Mouse (Mus musculus) megakaryocyte, adult 5-6 weeks (primary cell): ENCODE data around the gene Abcg8. TPM values are rescaled to one million over a fixed set of nuclear protein-coding genes. Genes with fewer than 3 reads are reported as not detected.

Experiments
- ATAC-seq: 2 replicates; pipeline ENCODE4 v1.8.0; 2016; ENCODE audit warnings: mild to moderate bottlenecking, inconsistent platforms; ENCODE audit not compliant: poor library complexity, severe bottlenecking
- total RNA-seq, 2 experiments: library from RNA; stranded (forward) in 1 of 2; stranded (reverse) in 1 of 2; fragments of 153-499, 151-499 nt in 1 of 2; fragments of 221-1000, 200-1000 nt in 1 of 2; gene quantifications; 2 replicates each; pipeline versions ENCODE4 v1.2.3 to v1.2.4; 2015 to 2017

The Abcg8 gene
- total RNA-seq, 2 experiments from 2014 or later, result not detected

GRCm38 (mm10) chr17:84657782-84658181 is 18.3 kb upstream of the Abcg8 start:
- no peak for ATAC-seq

- ATAC-seq, result no peak
Measured at GRCm38 (mm10) chr17:84658195-84658594, 17.9 kb upstream of the Abcg8 start.

DNA sequence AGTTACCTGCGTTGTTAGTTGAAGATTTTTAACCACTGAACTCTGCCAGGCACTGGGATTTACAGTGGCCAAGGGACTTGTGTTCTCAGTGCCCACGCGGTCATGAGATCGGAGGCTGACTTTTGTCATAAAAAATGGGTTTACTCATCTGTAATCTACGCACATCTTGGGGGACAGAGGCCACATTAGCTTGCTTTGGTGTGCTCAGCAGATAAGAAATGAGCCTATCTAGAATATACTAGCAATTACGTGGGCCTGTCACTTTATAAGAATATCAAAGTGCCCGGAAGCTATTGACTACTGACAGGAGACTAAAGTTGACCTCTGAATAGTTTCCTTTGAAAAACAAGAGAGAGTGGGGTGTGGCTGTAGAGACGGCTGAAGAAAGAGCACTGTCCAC is 17.2 kb upstream of the Abcg8 start:
- no peak for ATAC-seq

DNA sequence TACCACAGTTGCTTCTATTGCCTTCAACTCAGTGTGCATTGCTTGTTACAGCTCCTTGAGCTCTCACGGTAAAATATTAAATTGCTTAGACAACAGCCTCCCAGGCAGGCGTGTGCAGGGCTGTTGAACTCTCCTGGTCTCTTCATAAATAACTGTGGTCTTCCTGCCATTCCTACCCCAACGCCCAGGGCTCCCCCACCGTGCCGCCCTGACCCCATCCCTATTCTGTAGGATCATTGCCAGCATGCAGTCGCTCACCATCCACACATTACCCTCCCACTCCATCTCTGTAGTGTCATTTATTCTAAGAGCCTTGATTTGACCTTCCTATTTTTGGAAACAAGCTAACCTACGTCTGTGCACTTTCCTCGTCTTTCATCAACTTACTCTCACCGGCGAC is 11.0 kb upstream of the Abcg8 start:
- no peak for ATAC-seq

- ATAC-seq, result no peak
Measured at GRCm38 (mm10) chr17:84665691-84666090, 10.4 kb upstream of the Abcg8 start.

DNA sequence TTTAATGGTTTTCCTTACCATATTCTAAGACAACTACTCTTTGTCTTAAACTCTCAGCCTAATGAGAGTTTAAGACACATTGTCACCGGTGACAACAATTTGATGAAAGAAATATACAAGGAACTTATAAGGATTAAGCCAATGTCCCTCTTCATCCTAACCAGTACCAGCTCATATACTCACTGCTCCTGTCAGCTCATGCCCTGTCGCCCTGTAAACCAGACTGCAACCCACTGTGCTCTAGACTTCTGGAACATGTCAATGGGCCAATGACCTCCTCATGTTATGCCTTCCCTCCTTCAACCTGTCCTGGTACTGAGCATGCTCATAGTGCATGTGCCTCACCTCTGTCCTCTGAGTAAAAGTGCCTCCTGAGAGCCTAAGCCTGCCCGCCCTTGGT is 8.3 kb upstream of the Abcg8 start:
- peak; percentile 13; the same call in 1 of the 2 replicates for ATAC-seq

GRCm38 (mm10) chr17:84672376-84673369 is 3.4 kb upstream of the Abcg8 start:
- ATAC-seq, result no peak

DNA sequence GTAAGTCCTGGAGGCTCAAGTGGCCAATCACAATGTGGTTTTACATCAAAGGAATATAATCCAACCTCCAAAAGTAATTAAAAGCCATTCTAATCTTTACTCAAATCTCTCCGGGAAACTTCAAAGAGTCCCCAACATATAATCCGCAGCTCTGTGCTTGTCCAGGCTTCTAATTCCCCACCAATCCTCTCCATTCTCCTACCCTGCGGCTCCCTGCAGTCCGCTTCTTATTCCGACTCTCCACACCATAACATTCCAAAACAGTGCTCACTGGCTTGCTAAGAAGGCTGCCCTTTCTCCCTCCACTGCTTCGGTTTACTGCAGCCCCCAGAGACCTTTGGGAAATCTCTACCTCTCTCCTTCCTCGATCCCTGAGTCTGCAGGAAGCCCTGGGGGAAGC is 2.1 kb upstream of the Abcg8 start:
- ATAC-seq, result no peak

DNA sequence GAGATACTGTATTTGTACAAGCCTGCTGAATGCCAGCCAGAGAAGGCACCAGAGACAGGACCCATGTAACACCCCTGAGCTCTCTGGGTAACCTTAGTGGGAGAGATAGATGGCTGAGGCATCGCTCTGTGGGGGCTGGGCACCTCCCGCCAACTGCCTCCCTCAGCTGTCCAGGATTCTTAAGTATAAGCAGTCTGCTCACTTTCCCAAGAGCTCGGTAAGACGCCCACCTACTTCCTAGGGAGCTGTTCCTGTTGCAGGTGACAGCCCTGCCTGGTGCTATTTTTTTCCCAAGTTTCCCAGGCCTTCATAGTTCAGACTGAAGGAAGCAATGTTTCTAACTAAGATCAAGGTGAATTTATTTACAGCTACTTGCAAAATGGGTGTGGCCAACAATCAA is 898 bp upstream of the Abcg8 start:
- ATAC-seq, result no peak

GRCm38 (mm10) chr17:84677595-84677994 is 1.5 kb downstream of the Abcg8 start:
- peak; percentile 41; the same call in 1 of the 2 replicates for ATAC-seq

- ATAC-seq, result no peak
Measured at GRCm38 (mm10) chr17:84681670-84682069, 5.6 kb downstream of the Abcg8 start.

- ATAC-seq, result no peak
Measured at GRCm38 (mm10) chr17:84682734-84683717, 6.9 kb downstream of the Abcg8 start, which contains the start of gene Abcg5. Gene Abcg5 (minus strand): TSS chr17:84683011.

GRCm38 (mm10) chr17:84684284-84684683 is 8.2 kb downstream of the Abcg8 start:
- ATAC-seq, result no peak

- no peak for ATAC-seq
Measured at GRCm38 (mm10) chr17:84685286-84685685, 9.2 kb downstream of the Abcg8 start.

GRCm38 (mm10) chr17:84687994-84688393 is 11.9 kb downstream of the Abcg8 start:
- ATAC-seq, result no peak

DNA sequence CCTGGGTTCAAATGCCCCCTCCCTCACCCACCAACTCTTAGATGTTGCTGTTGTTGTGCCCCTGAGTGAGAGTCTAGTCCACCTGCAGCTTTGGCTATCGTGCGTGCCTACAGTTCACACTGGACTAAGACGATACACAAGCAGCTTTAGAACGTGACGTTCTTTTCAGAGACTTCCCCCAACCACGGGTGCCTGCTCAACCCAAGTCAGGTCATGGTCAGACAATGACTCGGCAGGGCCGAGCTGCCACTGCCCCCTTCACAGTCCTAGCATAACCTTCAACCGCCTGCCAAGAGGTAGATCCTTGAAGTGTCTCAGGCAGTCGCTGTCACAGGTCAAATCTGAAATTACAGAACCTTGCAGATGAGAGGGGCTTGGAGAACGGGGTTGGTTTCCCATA is 12.7 kb downstream of the Abcg8 start:
- no peak for ATAC-seq

GRCm38 (mm10) chr17:84689316-84689715 is 13.2 kb downstream of the Abcg8 start:
- ATAC-seq, result no peak

GRCm38 (mm10) chr17:84690111-84690510 is 14.0 kb downstream of the Abcg8 start:
- ATAC-seq, result no peak

- no peak for ATAC-seq
Measured at GRCm38 (mm10) chr17:84693741-84694140, 17.6 kb downstream of the Abcg8 start.

- ATAC-seq, result no peak
Measured at GRCm38 (mm10) chr17:84696537-84696936, 20.4 kb downstream of the Abcg8 start.

GRCm38 (mm10) chr17:84698727-84699126 is 22.6 kb downstream of the Abcg8 start:
- peak; percentile 87 for ATAC-seq
